Mouse (Mus musculus) heart, embryonic 16.5 days (tissue): ENCODE data around the gene Ppie. TPM values are rescaled to one million over a fixed set of nuclear protein-coding genes. Genes with fewer than 3 reads are reported as not detected.
"Not testable (repeated sequence)": the region's sequence is repeated elsewhere in the genome, so short reads cannot be mapped to it uniquely, and the experiment has no call there.

ENCODE experiments used
- ATAC-seq: fragments of 200-750 bp; cut with Nextera tagmentation; replicated peaks from 2 replicates; pipeline ENCODE4 v1.8.0; 2017; ENCODE audit warnings: moderate number of reproducible peaks; ENCODE audit not compliant: insufficient read depth, low FRiP score; ENCODE audit errors: extremely low read depth
- H3K27ac ChIP-seq: fragments of 300-500 bp; sonication (generic); 2 replicates; pipeline ENCODE4 v1.5.1; 2014; ENCODE audit warnings: mild to moderate bottlenecking, low read length, control low read depth, moderate library complexity
- H3K27me3 ChIP-seq: fragments of 300-500 bp; sonication (generic); 2 replicates; pipeline ENCODE4 v1.6.1; 2014; ENCODE audit warnings: low read length, mixed read lengths; ENCODE audit not compliant: control insufficient read depth, insufficient read depth
- H3K36me3 ChIP-seq: fragments of 300-500 bp; sonication (generic); 2 replicates; pipeline ENCODE4 v1.6.1; 2014; ENCODE audit not compliant: control insufficient read depth, insufficient read depth
- H3K4me1 ChIP-seq: fragments of 300-500 bp; sonication (generic); 2 replicates; pipeline ENCODE4 v1.6.1; 2014; ENCODE audit warnings: low read length, mixed read lengths; ENCODE audit not compliant: control insufficient read depth, insufficient read depth
- H3K4me2 ChIP-seq: fragments of 300-500 bp; sonication (generic); 2 replicates; pipeline ENCODE4 v1.6.1; 2014; ENCODE audit warnings: low read depth, mild to moderate bottlenecking, control low read depth, low read length
- H3K4me3 ChIP-seq: fragments of 300-500 bp; sonication (generic); 2 replicates; pipeline ENCODE4 v1.5.1; 2014; ENCODE audit warnings: mild to moderate bottlenecking, control low read depth, low read length
- H3K9ac ChIP-seq: fragments of 300-500 bp; sonication (generic); 2 replicates; pipeline ENCODE4 v1.6.1; 2014; ENCODE audit warnings: low read length, control low read depth
- H3K9me3 ChIP-seq: fragments of 300-500 bp; sonication (generic); replicated peaks from 2 replicates; pipeline ENCODE4 v1.6.1; 2016; ENCODE audit warnings: low read length; ENCODE audit not compliant: control insufficient read depth
- WGBS: fragments of 180-500 bp; shearing (Covaris S2); extraction: QIAGEN DNeasy Blood & Tissue Kit; methylation state at CpG from one replicate; pipeline ENCODE4 v1.1.7; 2014; 5-methylcytosine and 5-hydroxymethylcytosine counted together
- polyA plus RNA-seq: library from polyadenylated mRNA; unstranded; fragments of >200 nt; fragmentation: Nextera tagmentation; extraction: Ambion mirVana; gene quantifications from 2 replicates; pipeline ENCODE4 v1.2.1, GENCODE M21; 2015

Gene Ppie
- polyA plus RNA-seq, 1 experiment from 2014 or later: 58.1 TPM

- Histone ChIP-seq H3K4me3 (no peak overlapping the region), H3K27me3 (peaks cover 36% of the 10 kb centered on the region), H3K9me3 (no peaks in the 10 kb centered on the region), H3K9ac (no peak overlapping the region), H3K36me3 (no peaks in the 10 kb centered on the region), H3K27ac (no peak overlapping the region), H3K4me2 (no peak overlapping the region), H3K4me1 (peaks cover 8% of the 10 kb centered on the region)
- WGBS: 75% methylated on average over 2 of the region's 2 CpGs
- ATAC-seq: no peak
Observed at GRCm38 (mm10) chr4:123106864-123107263, 32.9 kb downstream of the Ppie start.

- not testable (repeated sequence) for H3K27ac ChIP-seq, H3K4me1 ChIP-seq, H3K36me3 ChIP-seq, H3K4me2 ChIP-seq, H3K9ac ChIP-seq, ATAC-seq, H3K4me3 ChIP-seq, H3K9me3 ChIP-seq
- H3K27me3 ChIP-seq: peaks cover 37% of the 10 kb centered on the region
- WGBS: 75% methylated on average over 6 of the region's 7 CpGs
Observed at GRCm38 (mm10) chr4:123105929-123106328, 33.8 kb downstream of the Ppie start.

- H3K9ac ChIP-seq: no peak overlapping the region
- H3K4me3 ChIP-seq: peak overlapping the region; percentile 36
- H3K4me2 ChIP-seq: peak overlapping the region; percentile 53
- no peaks in the 10 kb centered on the region for H3K36me3 ChIP-seq
- WGBS: 22% methylated on average over 24 of the region's 24 CpGs
- no peak; the same call in 1 of the 2 replicates for ATAC-seq
- no peak overlapping the region for H3K27ac ChIP-seq
- peaks cover 8% of the 10 kb centered on the region for H3K4me1 ChIP-seq
- H3K27me3 ChIP-seq: peaks cover 37% of the 10 kb centered on the region
- no peaks in the 10 kb centered on the region for H3K9me3 ChIP-seq
Observed at GRCm38 (mm10) chr4:123105451-123105790, 34.3 kb downstream of the Ppie start.

GRCm38 (mm10) chr4:123104651-123105450, 34.9 kb downstream of the Ppie start, which contains the start of gene Bmp8b:
Bmp8b (plus strand) TSS chr4:123105165.
- whole genome bisulfite sequencing: 5% methylated on average over 75 of the region's 75 CpGs
- no peaks in the 10 kb centered on the region for H3K36me3 ChIP-seq
- peaks cover 37% of the 10 kb centered on the region for H3K27me3 ChIP-seq
- peak within 1 kb of the TSS; percentile 53 for H3K4me2 ChIP-seq
- H3K9me3 ChIP-seq: no peaks in the 10 kb centered on the region
- no peak; the same call in 1 of the 2 replicates for ATAC-seq
- H3K9ac ChIP-seq: no peak within 1 kb of the TSS
- H3K4me3 ChIP-seq: peak within 1 kb of the TSS; percentile 36
- H3K4me1 ChIP-seq: peaks cover 8% of the 10 kb centered on the region
- no peak within 1 kb of the TSS for H3K27ac ChIP-seq

GRCm38 (mm10) chr4:123093869-123094268, 45.9 kb downstream of the Ppie start:
- Histone ChIP-seq H3K4me3 (no peak overlapping the region), H3K9me3 (no peaks in the 10 kb centered on the region), H3K9ac (no peak overlapping the region), H3K4me1 (peaks cover 3% of the 10 kb centered on the region; the same call in 1 of the 2 replicates), H3K27me3 (no peaks in the 10 kb centered on the region), H3K27ac (no peak overlapping the region), H3K4me2 (no peak overlapping the region), H3K36me3 (no peaks in the 10 kb centered on the region)
- 38% methylated on average over 9 of the region's 9 CpGs for WGBS
- ATAC-seq: no peak

- no peak overlapping the region for H3K4me3 ChIP-seq
- WGBS: 35% methylated on average over 17 of the region's 17 CpGs
- peaks cover 3% of the 10 kb centered on the region; the same call in 1 of the 2 replicates for H3K4me1 ChIP-seq
- no peak overlapping the region for H3K27ac ChIP-seq
- H3K27me3 ChIP-seq: no peaks in the 10 kb centered on the region
- H3K9me3 ChIP-seq: no peaks in the 10 kb centered on the region
- H3K9ac ChIP-seq: no peak overlapping the region
- no peak for ATAC-seq
- H3K4me2 ChIP-seq: peak overlapping the region; percentile 44
- no peaks in the 10 kb centered on the region for H3K36me3 ChIP-seq
Observed at GRCm38 (mm10) chr4:123093064-123093776, 46.5 kb downstream of the Ppie start.

- H3K4me3 ChIP-seq: no peak overlapping the region
- no peak for ATAC-seq
Observed at GRCm38 (mm10) chr4:123092621-123093020, 47.1 kb downstream of the Ppie start.

GRCm38 (mm10) chr4:123086381-123086780, 53.4 kb downstream of the Ppie start:
- H3K4me2 ChIP-seq: no peak overlapping the region
- no peaks in the 10 kb centered on the region for H3K4me1 ChIP-seq
- H3K27me3 ChIP-seq: no peaks in the 10 kb centered on the region
- H3K36me3 ChIP-seq: no peaks in the 10 kb centered on the region
- 87% methylated on average over 4 of the region's 4 CpGs for WGBS
- H3K4me3 ChIP-seq: no peak overlapping the region
- no peak for ATAC-seq
- no peak overlapping the region for H3K9ac ChIP-seq
- H3K9me3 ChIP-seq: no peaks in the 10 kb centered on the region
- H3K27ac ChIP-seq: no peak overlapping the region

More at GRCm38 (mm10) chr4:123092621-123093020, 47.1 kb downstream of the Ppie start:
- no peaks in the 10 kb centered on the region for H3K27me3 ChIP-seq
- peaks cover 3% of the 10 kb centered on the region; the same call in 1 of the 2 replicates for H3K4me1 ChIP-seq
- H3K36me3 ChIP-seq: no peaks in the 10 kb centered on the region
- no peak overlapping the region for H3K9ac ChIP-seq
- WGBS: 63% methylated on average over 5 of the region's 5 CpGs
- no peak overlapping the region for H3K4me2 ChIP-seq
- H3K9me3 ChIP-seq: no peaks in the 10 kb centered on the region
- no peak overlapping the region for H3K27ac ChIP-seq

GRCm38 (mm10) chr4:123085290-123085689, 54.5 kb downstream of the Ppie start:
- H3K36me3 ChIP-seq: no peaks in the 10 kb centered on the region
- no peak overlapping the region for H3K27ac ChIP-seq
- WGBS: 68% methylated on average over 2 of the region's 2 CpGs
- no peak for ATAC-seq
- H3K4me1 ChIP-seq: no peaks in the 10 kb centered on the region
- H3K4me3 ChIP-seq: no peak overlapping the region
- H3K4me2 ChIP-seq: no peak overlapping the region
- H3K9ac ChIP-seq: no peak overlapping the region
- no peaks in the 10 kb centered on the region for H3K27me3 ChIP-seq
- H3K9me3 ChIP-seq: no peaks in the 10 kb centered on the region
